Mouse (Mus musculus) bone marrow, adult 2 months (tissue): ENCODE data around the gene Ppl.

Experiments
- CTCF ChIP-seq: fragments of 200-500 bp; IDR thresholded peaks from 2 replicates; pipeline ENCODE4 v1.5.1; 2011; ENCODE audit warnings: low read length, control low read depth; ENCODE audit not compliant: control insufficient read depth, insufficient read depth
- POLR2A ChIP-seq: fragments of 200-500 bp; IDR thresholded peaks from 2 replicates; pipeline ENCODE4 v1.6.1; 2011; ENCODE audit warnings: low read depth, mild to moderate bottlenecking, control low read depth, low read length, borderline replicate concordance; ENCODE audit not compliant: control insufficient read depth

GRCm38 (mm10) chr16:5134623-5135330 is 2.6 kb upstream of the Ppl start:
- TF ChIP-seq CTCF, result no peak
- no peak for TF ChIP-seq POLR2A
